Mouse (Mus musculus): ENCODE measurements at regions not wholly inside any gene's neighbourhood (a gene's known extent, or its start where the extent isn't known, plus 50 kb on each side); places are given as distances from the start of the nearest gene placed in this dataset.
"Not testable (repeated sequence)": the region's sequence is repeated elsewhere in the genome, so short reads cannot be mapped to it uniquely, and the experiment has no call there.

- ATAC-seq (ENCODE audit: insufficient number of reproducible peaks, low FRiP score, low TSS enrichment, low read depth) (no peak), DNase-seq (ENCODE audit: low spot score) (no peak)
- no peaks in the 10 kb centered on the region for H3K36me3 ChIP-seq (ENCODE audit: control insufficient read depth, insufficient read depth, low read length)
- WGBS, result 90% methylated on average over 6 of the region's 6 CpGs
- no peak overlapping the region for H3K4me2 ChIP-seq (ENCODE audit: low read depth, severe bottlenecking)
- H3K9ac ChIP-seq (ENCODE audit: low read length), result no peak overlapping the region
- no peaks in the 10 kb centered on the region for H3K9me3 ChIP-seq (ENCODE audit: control insufficient read depth, low read length)
- H3K4me1 ChIP-seq (ENCODE audit: control insufficient read depth, insufficient read depth, low read length), result no peaks in the 10 kb centered on the region
- H3K27ac ChIP-seq (replicated peaks; ENCODE audit: low read depth, low read length), result no peak overlapping the region
- H3K27me3 ChIP-seq (ENCODE audit: control insufficient read depth, insufficient read depth, low read length), result no peaks in the 10 kb centered on the region
- no peak overlapping the region for H3K4me3 ChIP-seq (ENCODE audit: low read depth, low read length)
Measured at GRCm38 (mm10) chr16:55587138-55587537, 251.6 kb downstream of the Nfkbiz start.

- Histone ChIP-seq H3K4me1 (ENCODE audit: control insufficient read depth, insufficient read depth, low read length) (no peaks in the 10 kb centered on the region), H3K9me3 (ENCODE audit: control insufficient read depth, low read length) (no peaks in the 10 kb centered on the region), H3K9ac (ENCODE audit: low read length) (no peak overlapping the region), H3K4me3 (ENCODE audit: low read depth, low read length) (no peak overlapping the region), H3K36me3 (ENCODE audit: control insufficient read depth, insufficient read depth, low read length) (no peaks in the 10 kb centered on the region), H3K27me3 (ENCODE audit: control insufficient read depth, insufficient read depth, low read length) (no peaks in the 10 kb centered on the region), H3K4me2 (ENCODE audit: low read depth, severe bottlenecking) (no peak overlapping the region), H3K27ac (replicated peaks; ENCODE audit: low read depth, low read length) (no peak overlapping the region)
- DNase-seq (ENCODE audit: low spot score) (no peak), ATAC-seq (ENCODE audit: insufficient number of reproducible peaks, low FRiP score, low TSS enrichment, low read depth) (no peak)
- WGBS, result 51% methylated on average over 3 of the region's 3 CpGs
Measured at GRCm38 (mm10) chr16:55582906-55583305, 255.8 kb downstream of the Nfkbiz start.

- Histone ChIP-seq H3K36me3 (ENCODE audit: control insufficient read depth, insufficient read depth, low read length) (no peaks in the 10 kb centered on the region), H3K4me3 (ENCODE audit: low read depth, low read length) (no peak overlapping the region), H3K27ac (replicated peaks; ENCODE audit: low read depth, low read length) (no peak overlapping the region), H3K9ac (ENCODE audit: low read length) (no peak overlapping the region), H3K27me3 (ENCODE audit: control insufficient read depth, insufficient read depth, low read length) (no peaks in the 10 kb centered on the region), H3K4me1 (ENCODE audit: control insufficient read depth, insufficient read depth, low read length) (no peaks in the 10 kb centered on the region), H3K9me3 (ENCODE audit: control insufficient read depth, low read length) (no peaks in the 10 kb centered on the region), H3K4me2 (ENCODE audit: low read depth, severe bottlenecking) (no peak overlapping the region)
- DNase-seq (ENCODE audit: low spot score), result no peak
- no peak for ATAC-seq (ENCODE audit: insufficient number of reproducible peaks, low FRiP score, low TSS enrichment, low read depth)
- WGBS, result 87% methylated on average over 7 of the region's 7 CpGs
Measured at GRCm38 (mm10) chr16:55582029-55582428, 256.7 kb downstream of the Nfkbiz start.

- DNase-seq (ENCODE audit: low spot score), result no peak
- no peaks in the 10 kb centered on the region for H3K27me3 ChIP-seq (ENCODE audit: control insufficient read depth, insufficient read depth, low read length)
- H3K27ac ChIP-seq (replicated peaks; ENCODE audit: low read depth, low read length), result no peak overlapping the region
- H3K9me3 ChIP-seq (ENCODE audit: control insufficient read depth, low read length), result no peaks in the 10 kb centered on the region
- no peak for ATAC-seq (ENCODE audit: insufficient number of reproducible peaks, low FRiP score, low TSS enrichment, low read depth)
- 87% methylated on average over 4 of the region's 4 CpGs for WGBS
- H3K4me1 ChIP-seq (ENCODE audit: control insufficient read depth, insufficient read depth, low read length), result no peaks in the 10 kb centered on the region
- no peak overlapping the region for H3K4me3 ChIP-seq (ENCODE audit: low read depth, low read length)
- H3K4me2 ChIP-seq (ENCODE audit: low read depth, severe bottlenecking), result no peak overlapping the region
- H3K9ac ChIP-seq (ENCODE audit: low read length), result no peak overlapping the region
- no peaks in the 10 kb centered on the region for H3K36me3 ChIP-seq (ENCODE audit: control insufficient read depth, insufficient read depth, low read length)
Measured at GRCm38 (mm10) chr16:55580827-55581226, 257.9 kb downstream of the Nfkbiz start.

GRCm38 (mm10) chr16:55578686-55579085 is 260.0 kb downstream of the Nfkbiz start:
- Histone ChIP-seq H3K4me2 (ENCODE audit: low read depth, severe bottlenecking) (no peak overlapping the region), H3K27me3 (ENCODE audit: control insufficient read depth, insufficient read depth, low read length) (no peaks in the 10 kb centered on the region), H3K27ac (replicated peaks; ENCODE audit: low read depth, low read length) (no peak overlapping the region), H3K4me3 (ENCODE audit: low read depth, low read length) (no peak overlapping the region), H3K4me1 (ENCODE audit: control insufficient read depth, insufficient read depth, low read length) (no peaks in the 10 kb centered on the region), H3K36me3 (ENCODE audit: control insufficient read depth, insufficient read depth, low read length) (no peaks in the 10 kb centered on the region), H3K9ac (ENCODE audit: low read length) (no peak overlapping the region), H3K9me3 (ENCODE audit: control insufficient read depth, low read length) (no peaks in the 10 kb centered on the region)
- no peak for DNase-seq (ENCODE audit: low spot score)
- ATAC-seq (ENCODE audit: insufficient number of reproducible peaks, low FRiP score, low TSS enrichment, low read depth), result no peak
- WGBS, result 90% methylated on average over 5 of the region's 5 CpGs

- 93% methylated on average over 2 of the region's 2 CpGs for WGBS
- H3K4me2 ChIP-seq (ENCODE audit: low read depth, severe bottlenecking); H3K36me3 ChIP-seq (ENCODE audit: control insufficient read depth, insufficient read depth, low read length); H3K4me1 ChIP-seq (ENCODE audit: control insufficient read depth, insufficient read depth, low read length); DNase-seq (ENCODE audit: low spot score); H3K9ac ChIP-seq (ENCODE audit: low read length); ATAC-seq (ENCODE audit: insufficient number of reproducible peaks, low FRiP score, low TSS enrichment, low read depth); H3K27ac ChIP-seq (replicated peaks; ENCODE audit: low read depth, low read length); H3K4me3 ChIP-seq (ENCODE audit: low read depth, low read length); H3K27me3 ChIP-seq (ENCODE audit: control insufficient read depth, insufficient read depth, low read length); H3K9me3 ChIP-seq (ENCODE audit: control insufficient read depth, low read length): not testable (repeated sequence)
Measured at GRCm38 (mm10) chr16:55575609-55576283, 263.0 kb downstream of the Nfkbiz start.

GRCm38 (mm10) chr16:55571106-55571505 is 267.6 kb downstream of the Nfkbiz start:
- Histone ChIP-seq H3K4me3 (ENCODE audit: low read depth, low read length) (no peak overlapping the region), H3K4me2 (ENCODE audit: low read depth, severe bottlenecking) (no peak overlapping the region), H3K4me1 (ENCODE audit: control insufficient read depth, insufficient read depth, low read length) (no peaks in the 10 kb centered on the region), H3K9me3 (ENCODE audit: control insufficient read depth, low read length) (no peaks in the 10 kb centered on the region), H3K36me3 (ENCODE audit: control insufficient read depth, insufficient read depth, low read length) (no peaks in the 10 kb centered on the region), H3K27me3 (ENCODE audit: control insufficient read depth, insufficient read depth, low read length) (no peaks in the 10 kb centered on the region), H3K27ac (replicated peaks; ENCODE audit: low read depth, low read length) (no peak overlapping the region), H3K9ac (ENCODE audit: low read length) (no peak overlapping the region)
- no peak for ATAC-seq (ENCODE audit: insufficient number of reproducible peaks, low FRiP score, low TSS enrichment, low read depth)
- 65% methylated on average over 7 of the region's 7 CpGs for WGBS
- DNase-seq (ENCODE audit: low spot score), result no peak

- ATAC-seq (ENCODE audit: insufficient number of reproducible peaks, low FRiP score, low TSS enrichment, low read depth), result no peak
- H3K4me1 ChIP-seq (ENCODE audit: control insufficient read depth, insufficient read depth, low read length), result no peaks in the 10 kb centered on the region
Measured at GRCm38 (mm10) chr16:55570097-55570496, 268.6 kb downstream of the Nfkbiz start.

More at GRCm38 (mm10) chr16:55570097-55570496, 268.6 kb downstream of the Nfkbiz start:
- H3K27ac ChIP-seq (replicated peaks; ENCODE audit: low read depth, low read length), result no peak overlapping the region
- no peak for DNase-seq (ENCODE audit: low spot score)
- no peaks in the 10 kb centered on the region for H3K9me3 ChIP-seq (ENCODE audit: control insufficient read depth, low read length)
- no peak overlapping the region for H3K4me2 ChIP-seq (ENCODE audit: low read depth, severe bottlenecking)
- no peaks in the 10 kb centered on the region for H3K27me3 ChIP-seq (ENCODE audit: control insufficient read depth, insufficient read depth, low read length)
- WGBS, result 90% methylated on average over 5 of the region's 5 CpGs
- H3K4me3 ChIP-seq (ENCODE audit: low read depth, low read length), result no peak overlapping the region
- H3K9ac ChIP-seq (ENCODE audit: low read length), result no peak overlapping the region
- H3K36me3 ChIP-seq (ENCODE audit: control insufficient read depth, insufficient read depth, low read length), result no peaks in the 10 kb centered on the region

Data from limb, embryonic 11.5 days (tissue).